Mouse (Mus musculus): ENCODE measurements around the gene Cenpu. TPM values are rescaled to one million over a fixed set of nuclear protein-coding genes. Genes with fewer than 3 reads are reported as not detected.
A peak's percentile ranks its signal among the peaks of the same experiment; 100 is the strongest.

Cenpu gene
- 1 to 10 TPM; 3.0 to 3.1 TPM for total RNA-seq (2021)

DNA sequence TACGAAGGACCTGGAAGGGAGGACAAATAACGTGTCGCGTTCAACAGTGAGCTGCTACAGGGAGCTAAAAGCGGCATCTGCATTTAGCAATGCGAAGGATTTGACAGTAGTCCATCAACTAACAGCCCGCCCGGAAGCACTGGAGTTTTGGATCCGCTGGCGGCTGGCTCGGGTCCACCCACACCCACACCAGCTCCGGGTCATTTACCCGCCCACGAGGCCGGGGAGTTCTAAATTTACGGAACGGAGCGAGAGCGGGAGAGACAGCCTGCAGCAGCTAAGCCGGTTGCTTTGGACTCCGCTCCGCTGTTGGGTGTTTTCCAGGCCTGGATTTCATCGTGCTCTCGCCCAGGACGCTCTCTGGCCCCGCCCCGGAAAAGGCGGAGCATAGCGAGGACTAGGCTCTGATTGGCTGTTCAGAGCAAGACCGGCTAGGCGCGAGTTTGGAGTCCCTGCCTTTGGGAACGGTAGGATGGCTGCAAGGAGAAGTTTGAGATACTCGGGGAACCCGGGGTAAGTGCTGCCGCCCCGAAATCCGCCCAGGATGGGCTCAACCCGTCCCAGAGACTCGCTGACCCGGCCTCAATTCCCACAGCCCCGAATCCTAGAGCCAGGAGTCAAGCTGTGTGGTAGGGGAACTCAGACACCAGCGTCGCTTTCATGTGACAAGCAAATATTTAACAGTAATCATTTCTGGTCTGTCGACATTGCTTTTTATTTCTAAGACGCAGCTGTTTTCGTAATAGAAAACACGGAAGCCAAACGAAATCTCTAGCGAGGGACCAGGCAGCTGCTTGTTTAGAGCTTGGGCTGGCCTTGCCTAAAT is at the start of gene Cenpu:
Cenpu (plus strand) TSS at position 414 of the 826 bp plus-strand sequence.
- intact Hi-C loops (cut with DNase I): loop anchor here (5.0 to 10.0 kb wide), 2 partner anchors 65 to 403 kb away; partner anchors contain the start of genes Casp3 and Primpol
- DNase-seq (ENCODE audit: low spot score in 2 of 2): peak; percentile 100

GRCm38 (mm10) chr8:46502333-46503071 is 49.3 kb upstream of the Cenpu start:
- intact Hi-C loops (cut with DNase I): no loop called here
- DNase-seq (ENCODE audit: low spot score in 2 of 2): no peak

GRCm38 (mm10) chr8:46503072-46503695 is 48.6 kb upstream of the Cenpu start:
- no peak for DNase-seq (ENCODE audit: low spot score in 2 of 2)
- intact Hi-C loops (cut with DNase I): no loop called here

DNA sequence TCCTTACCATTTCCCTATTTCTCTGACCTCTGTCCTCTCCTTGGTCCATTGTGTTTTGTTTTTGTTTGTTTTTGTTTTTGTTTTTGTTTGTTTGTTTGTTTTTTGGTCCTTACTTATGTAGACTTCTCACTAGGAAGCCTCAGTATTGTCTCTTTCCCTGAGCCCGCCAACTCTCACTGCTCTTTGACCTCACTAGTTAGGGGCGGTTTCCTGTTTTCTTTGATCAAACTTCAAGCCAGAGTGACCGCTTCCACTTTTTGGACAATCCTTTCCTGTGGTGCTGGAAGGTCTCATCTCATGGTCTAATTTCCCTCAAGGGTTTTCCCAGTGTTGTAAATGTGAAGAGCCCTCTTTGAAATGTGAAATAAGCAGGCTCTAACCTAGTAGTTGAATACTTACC is 47.6 kb upstream of the Cenpu start:
- DNase-seq (ENCODE audit: low spot score in 2 of 2): no peak

GRCm38 (mm10) chr8:46508488-46509395 is 43.1 kb upstream of the Cenpu start:
- intact Hi-C loops (cut with DNase I): no loop called here
- no peak for DNase-seq (ENCODE audit: low spot score in 2 of 2)

More for the DNA sequence above, 47.6 kb upstream of the Cenpu start:
- intact Hi-C loops (cut with DNase I): no loop called here

GRCm38 (mm10) chr8:46509474-46509873 is 42.4 kb upstream of the Cenpu start:
- no peak for DNase-seq (ENCODE audit: low spot score in 2 of 2)
- intact Hi-C loops (cut with DNase I): no loop called here

- intact Hi-C loops (cut with DNase I): no loop called here
- DNase-seq (ENCODE audit: low spot score in 2 of 2): no peak
These were observed 40.5 kb upstream of the Cenpu start for GRCm38 (mm10) chr8:46511336-46511735.

DNA sequence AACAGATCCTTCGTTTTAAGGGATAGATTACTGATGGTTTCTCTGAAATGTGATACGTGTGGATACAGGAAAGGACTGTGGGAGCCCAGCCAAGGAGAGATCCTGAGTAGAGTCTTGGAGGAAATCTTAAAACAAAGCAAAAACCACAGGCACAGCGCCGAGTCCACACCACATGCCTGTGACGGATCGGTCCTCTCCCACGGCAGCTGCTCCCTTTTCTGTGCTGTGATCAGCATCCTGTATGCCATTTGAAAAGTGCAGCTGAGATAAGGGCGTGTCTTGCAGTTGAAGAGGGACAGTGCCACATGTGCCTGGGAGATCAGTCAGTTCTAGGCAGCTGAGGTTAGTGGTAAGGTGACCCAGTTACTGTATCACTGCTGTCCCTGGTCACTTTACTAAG is 39.3 kb upstream of the Cenpu start:
- intact Hi-C loops (cut with DNase I): no loop called here
- DNase-seq (ENCODE audit: low spot score in 2 of 2): no peak

GRCm38 (mm10) chr8:46514027-46514426 is 37.8 kb upstream of the Cenpu start:
- intact Hi-C loops (cut with DNase I): no loop called here
- no peak for DNase-seq (ENCODE audit: low spot score in 2 of 2)

DNA sequence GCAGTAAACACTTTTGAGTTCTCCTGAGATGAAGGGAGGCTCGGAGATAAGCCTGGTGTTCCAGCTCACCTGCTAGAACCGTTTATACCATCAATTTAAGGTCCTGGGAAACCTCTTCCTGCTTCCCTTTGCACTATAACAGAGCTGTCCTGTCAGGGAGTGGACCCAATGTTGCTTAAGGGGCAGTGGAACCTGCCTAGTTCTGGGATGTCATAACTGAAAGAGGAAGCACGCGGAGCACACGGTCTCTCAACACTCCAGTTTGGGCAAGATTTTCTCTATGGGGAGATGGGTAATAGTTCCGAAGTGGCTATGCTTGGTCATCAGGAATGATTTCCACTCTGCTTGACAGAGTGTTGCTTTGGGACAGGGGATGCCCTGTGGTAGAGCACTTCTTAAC is 31.2 kb upstream of the Cenpu start:
- intact Hi-C loops (cut with DNase I): no loop called here
- no peak for DNase-seq (ENCODE audit: low spot score in 2 of 2)

DNA sequence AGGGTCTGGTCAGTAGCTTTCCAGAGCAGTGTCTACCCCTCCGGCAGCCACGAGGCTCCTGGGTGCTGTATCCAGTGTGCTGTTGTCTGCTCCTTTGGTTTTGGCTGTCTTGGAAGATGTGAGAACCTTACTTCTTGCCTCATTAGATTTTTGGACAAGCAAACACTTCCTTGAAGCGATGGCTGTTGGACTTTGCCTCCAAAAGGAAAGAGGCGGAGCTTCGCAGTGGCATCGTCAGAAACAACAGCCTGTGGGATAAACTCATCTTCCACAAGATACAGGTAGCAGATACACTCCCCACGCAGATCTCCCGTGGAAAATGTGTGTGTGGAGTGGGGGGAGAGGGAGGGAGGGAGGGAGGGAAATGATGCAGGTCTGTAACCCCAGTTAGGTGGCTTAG is 25.7 kb upstream of the Cenpu start:
- DNase-seq (ENCODE audit: low spot score in 2 of 2): no peak
- intact Hi-C loops (cut with DNase I): no loop called here

GRCm38 (mm10) chr8:46526821-46527220 is 25.0 kb upstream of the Cenpu start:
- no peak for DNase-seq (ENCODE audit: low spot score in 2 of 2)
- intact Hi-C loops (cut with DNase I): no loop called here

- no peak for DNase-seq (ENCODE audit: low spot score in 2 of 2)
- intact Hi-C loops (cut with DNase I): no loop called here
These were observed 22.3 kb upstream of the Cenpu start for GRCm38 (mm10) chr8:46529508-46529907.

- no peak for DNase-seq (ENCODE audit: low spot score in 2 of 2)
- intact Hi-C loops (cut with DNase I): no loop called here
These were observed 21.3 kb upstream of the Cenpu start for GRCm38 (mm10) chr8:46530541-46530940.

- no peak for DNase-seq (ENCODE audit: low spot score in 2 of 2)
- intact Hi-C loops (cut with DNase I): no loop called here
These were observed 17.9 kb upstream of the Cenpu start for GRCm38 (mm10) chr8:46533926-46534325.

GRCm38 (mm10) chr8:46539701-46540100 is 12.1 kb upstream of the Cenpu start:
- DNase-seq (ENCODE audit: low spot score in 2 of 2): no peak
- intact Hi-C loops (cut with DNase I): no loop called here

DNA sequence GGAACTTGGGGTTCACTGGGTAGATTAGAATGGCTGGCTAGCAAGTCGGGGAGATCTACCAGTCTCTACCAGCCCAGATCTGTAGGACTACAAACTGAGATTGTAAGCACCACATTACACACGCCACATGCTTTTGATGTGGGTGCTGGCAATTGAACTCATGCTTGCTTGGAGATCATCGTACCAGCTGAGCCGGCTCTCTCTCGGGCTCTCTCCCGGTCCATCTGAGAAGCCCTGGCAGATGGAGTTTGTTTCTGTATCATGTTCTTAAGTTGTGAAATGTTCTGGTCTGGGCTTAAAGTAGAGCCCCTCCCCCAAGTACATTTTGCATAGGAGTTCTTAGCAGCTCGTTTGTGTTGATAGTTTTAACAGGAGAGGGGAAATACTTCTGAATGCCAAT is 8.6 kb upstream of the Cenpu start:
- DNase-seq (ENCODE audit: low spot score in 2 of 2): no peak
- intact Hi-C loops (cut with DNase I): no loop called here

- no peak for DNase-seq (ENCODE audit: low spot score in 2 of 2)
- intact Hi-C loops (cut with DNase I): no loop called here
These were observed 8.2 kb upstream of the Cenpu start for GRCm38 (mm10) chr8:46543662-46544061.

- intact Hi-C loops (cut with DNase I): loop anchor here (5.0 kb wide), 2 partner anchors 149 to 304 kb away; no protein-coding TSS in a partner anchor
- DNase-seq (ENCODE audit: low spot score in 2 of 2): no peak
These were observed 6.0 kb upstream of the Cenpu start for GRCm38 (mm10) chr8:46545854-46546253.
